Mouse (Mus musculus): Measurements from ENCODE around the gene Clcn5.
A peak's percentile ranks its signal among the peaks of the same experiment; 100 is the strongest.

The Clcn5 gene

GRCm38 (mm10) chrX:7188311-7188807 is 130.8 kb downstream of the Clcn5 start:
- peak; percentile 69 for DNase-seq

- DNase-seq, result peak; percentile 7
Measured at GRCm38 (mm10) chrX:7187455-7188310, 131.5 kb downstream of the Clcn5 start.

- no peak for DNase-seq
Measured at GRCm38 (mm10) chrX:7170156-7170555, 149.0 kb downstream of the Clcn5 start.

- no peak for DNase-seq
Measured at GRCm38 (mm10) chrX:7168799-7169198, 150.4 kb downstream of the Clcn5 start.

- DNase-seq, result peak; percentile 6
Measured at GRCm38 (mm10) chrX:7157976-7158375, 161.2 kb downstream of the Clcn5 start.

GRCm38 (mm10) chrX:7156026-7156732 is 163.0 kb downstream of the Clcn5 start:
- no peak for DNase-seq

- no peak for DNase-seq
Measured at GRCm38 (mm10) chrX:7150129-7150528, 169.0 kb downstream of the Clcn5 start.

- DNase-seq, result no peak
Measured at GRCm38 (mm10) chrX:7146156-7146555, 173.0 kb downstream of the Clcn5 start.

GRCm38 (mm10) chrX:7121618-7122280 is 197.4 kb downstream of the Clcn5 start:
- DNase-seq, result no peak

GRCm38 (mm10) chrX:7114885-7115284 is 204.3 kb downstream of the Clcn5 start:
- no peak for DNase-seq

Measured in kidney, postnatal 14 days (tissue).